Mouse (Mus musculus) erythroblast, embryonic 14.5 days (primary cell): ENCODE data around the gene Slc37a3.

Source experiments
- GATA1 ChIP-seq: IDR thresholded peaks from 2 replicates; pipeline ENCODE4 v1.6.1; 2012; ENCODE audit warnings: low read length, inconsistent platforms, mixed read lengths
- TAL1 ChIP-seq: IDR thresholded peaks from 3 replicates; pipeline ENCODE4 v1.6.1; 2012; ENCODE audit warnings: low read length, inconsistent platforms, mixed read lengths

- no peak for TF ChIP-seq GATA1
- TF ChIP-seq TAL1, result no peak
These were observed 7.8 kb downstream of the Slc37a3 start for GRCm38 (mm10) chr6:39369631-39370030.
